Mouse (Mus musculus): ENCODE data around the gene Dtd1. TPM values are rescaled to one million over a fixed set of nuclear protein-coding genes. Genes with fewer than 3 reads are reported as not detected.

Gene Dtd1
- polyA plus RNA-seq, 1 experiment from 2014 or later = 31.4 TPM

GRCm38 (mm10) chr2:144763706-144764105, 164.0 kb downstream of the Dtd1 start:
- Histone ChIP-seq H3K4me3 (ENCODE audit: low read depth, low read length) (no peak overlapping the region), H3K36me3 (ENCODE audit: insufficient read depth, low read length) (no peaks in the 10 kb centered on the region), H3K4me1 (ENCODE audit: insufficient read depth, low read depth, low read length) (no peaks in the 10 kb centered on the region), H3K27ac (ENCODE audit: low read length) (no peak overlapping the region), H3K27me3 (replicated peaks; ENCODE audit: insufficient read depth, low read length) (no peaks in the 10 kb centered on the region), H3K9ac (replicated peaks; ENCODE audit: low read depth) (no peak overlapping the region), H3K4me2 (replicated peaks; ENCODE audit: low read depth, low read length) (no peak overlapping the region), H3K9me3 (ENCODE audit: low read length) (0 out of 2 replicates have a peak, but pooled peaks cover 5% of the 10 kb centered on the region)
- TF ChIP-seq CTCF (IDR thresholded peaks at IDR 0.05) (no peak), EP300 (IDR thresholded peaks at IDR 0.05) (no peak)
- WGBS = 87% methylated on average over 9 of the region's 9 CpGs
- ATAC-seq (no peak), DNase-seq (ENCODE audit: low spot score) (no peak)

GRCm38 (mm10) chr2:144764116-144764788, 164.6 kb downstream of the Dtd1 start:
- DNase-seq (ENCODE audit: low spot score) (no peak), ATAC-seq (no peak)
- H3K27me3 ChIP-seq (replicated peaks; ENCODE audit: insufficient read depth, low read length) = no peaks in the 10 kb centered on the region
- H3K4me2 ChIP-seq (replicated peaks; ENCODE audit: low read depth, low read length) = no peak overlapping the region
- no peak overlapping the region for H3K27ac ChIP-seq (ENCODE audit: low read length)
- no peaks in the 10 kb centered on the region for H3K36me3 ChIP-seq (ENCODE audit: insufficient read depth, low read length)
- no peak overlapping the region for H3K4me3 ChIP-seq (ENCODE audit: low read depth, low read length)
- no peaks in the 10 kb centered on the region for H3K4me1 ChIP-seq (ENCODE audit: insufficient read depth, low read depth, low read length)
- H3K9me3 ChIP-seq (ENCODE audit: low read length) = 0 out of 2 replicates have a peak, but pooled peaks cover 5% of the 10 kb centered on the region
- TF ChIP-seq CTCF (IDR thresholded peaks at IDR 0.05) (no peak), EP300 (IDR thresholded peaks at IDR 0.05) (no peak)
- 85% methylated on average over 7 of the region's 7 CpGs for WGBS
- no peak overlapping the region for H3K9ac ChIP-seq (replicated peaks; ENCODE audit: low read depth)

GRCm38 (mm10) chr2:144765219-144765618, 165.5 kb downstream of the Dtd1 start:
- no peak overlapping the region for H3K4me3 ChIP-seq (ENCODE audit: low read depth, low read length)
- ATAC-seq = no peak
- no peak overlapping the region for H3K27ac ChIP-seq (ENCODE audit: low read length)
- no peak overlapping the region for H3K4me2 ChIP-seq (replicated peaks; ENCODE audit: low read depth, low read length)
- H3K36me3 ChIP-seq (ENCODE audit: insufficient read depth, low read length) = no peaks in the 10 kb centered on the region
- H3K9ac ChIP-seq (replicated peaks; ENCODE audit: low read depth) = no peak overlapping the region
- H3K4me1 ChIP-seq (ENCODE audit: insufficient read depth, low read depth, low read length) = no peaks in the 10 kb centered on the region
- TF ChIP-seq EP300 (IDR thresholded peaks at IDR 0.05) (no peak), CTCF (IDR thresholded peaks at IDR 0.05) (no peak)
- H3K27me3 ChIP-seq (replicated peaks; ENCODE audit: insufficient read depth, low read length) = no peaks in the 10 kb centered on the region
- no peak for DNase-seq (ENCODE audit: low spot score)
- WGBS = 87% methylated on average over 5 of the region's 5 CpGs
- 0 out of 2 replicates have a peak, but pooled peaks cover 5% of the 10 kb centered on the region for H3K9me3 ChIP-seq (ENCODE audit: low read length)

DNA sequence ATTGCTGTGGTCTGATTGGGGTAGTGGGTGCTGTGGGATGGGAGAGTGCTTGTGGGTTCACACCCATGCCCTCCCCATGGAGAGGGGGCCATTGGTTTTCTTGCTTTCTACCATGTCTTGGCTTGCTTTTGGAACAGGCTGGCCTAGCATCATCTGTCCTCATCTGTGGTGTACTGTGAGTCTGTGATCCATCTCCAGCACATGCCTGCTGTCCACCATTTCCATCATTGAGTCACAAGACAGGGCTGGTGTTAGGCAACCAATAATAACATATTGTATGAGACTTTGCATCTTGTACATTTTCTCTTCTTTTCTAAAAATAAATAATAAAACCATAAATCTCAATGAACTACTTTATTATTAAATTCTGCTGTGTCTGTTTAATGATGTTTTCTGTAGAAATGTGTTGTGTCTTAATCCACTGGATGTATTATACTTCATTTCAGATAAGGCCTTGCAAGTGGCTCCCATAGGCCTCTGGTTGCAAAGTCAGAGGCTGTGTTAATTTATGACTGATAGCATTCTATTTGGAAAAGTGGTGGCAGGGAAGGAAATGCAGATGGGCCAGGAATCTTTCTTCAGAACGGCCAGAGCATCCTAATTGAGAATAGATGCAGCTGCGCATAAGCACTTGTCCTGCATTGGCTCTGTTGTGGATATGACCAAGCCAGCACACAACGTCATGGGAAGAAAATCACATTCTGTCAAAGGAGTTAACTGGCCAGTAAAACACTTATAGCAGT, 168.8 kb downstream of the Dtd1 start:
- TF ChIP-seq CTCF (IDR thresholded peaks at IDR 0.05) = no peak
- TF ChIP-seq EP300 (IDR thresholded peaks at IDR 0.05) = peak; percentile 21; the same call in 1 of the 2 replicates
- 0 out of 2 replicates have a peak, but pooled peaks cover 5% of the 10 kb centered on the region for H3K9me3 ChIP-seq (ENCODE audit: low read length)
- no peak overlapping the region for H3K4me3 ChIP-seq (ENCODE audit: low read depth, low read length)
- H3K27me3 ChIP-seq (replicated peaks; ENCODE audit: insufficient read depth, low read length) = no peaks in the 10 kb centered on the region
- no peak overlapping the region for H3K4me2 ChIP-seq (replicated peaks; ENCODE audit: low read depth, low read length)
- ATAC-seq (peak; percentile 86), DNase-seq (ENCODE audit: low spot score) (peak; percentile 81)
- H3K36me3 ChIP-seq (ENCODE audit: insufficient read depth, low read length) = no peaks in the 10 kb centered on the region
- WGBS = 52% methylated on average over 3 of the region's 3 CpGs
- no peak overlapping the region for H3K27ac ChIP-seq (ENCODE audit: low read length)
- no peaks in the 10 kb centered on the region for H3K4me1 ChIP-seq (ENCODE audit: insufficient read depth, low read depth, low read length)
- no peak overlapping the region for H3K9ac ChIP-seq (replicated peaks; ENCODE audit: low read depth)

GRCm38 (mm10) chr2:144769118-144769496, 169.4 kb downstream of the Dtd1 start:
- Histone ChIP-seq H3K9ac (replicated peaks; ENCODE audit: low read depth) (no peak overlapping the region), H3K27me3 (replicated peaks; ENCODE audit: insufficient read depth, low read length) (no peaks in the 10 kb centered on the region), H3K4me1 (ENCODE audit: insufficient read depth, low read depth, low read length) (no peaks in the 10 kb centered on the region), H3K27ac (ENCODE audit: low read length) (no peak overlapping the region), H3K9me3 (ENCODE audit: low read length) (0 out of 2 replicates have a peak, but pooled peaks cover 5% of the 10 kb centered on the region), H3K4me3 (ENCODE audit: low read depth, low read length) (no peak overlapping the region), H3K36me3 (ENCODE audit: insufficient read depth, low read length) (no peaks in the 10 kb centered on the region), H3K4me2 (replicated peaks; ENCODE audit: low read depth, low read length) (no peak overlapping the region)
- 59% methylated on average over 2 of the region's 2 CpGs for WGBS
- DNase-seq (ENCODE audit: low spot score) (peak; percentile 73), ATAC-seq (peak; percentile 64)
- TF ChIP-seq CTCF (IDR thresholded peaks at IDR 0.05) = no peak
- no peak for TF ChIP-seq EP300 (IDR thresholded peaks at IDR 0.05)

DNA sequence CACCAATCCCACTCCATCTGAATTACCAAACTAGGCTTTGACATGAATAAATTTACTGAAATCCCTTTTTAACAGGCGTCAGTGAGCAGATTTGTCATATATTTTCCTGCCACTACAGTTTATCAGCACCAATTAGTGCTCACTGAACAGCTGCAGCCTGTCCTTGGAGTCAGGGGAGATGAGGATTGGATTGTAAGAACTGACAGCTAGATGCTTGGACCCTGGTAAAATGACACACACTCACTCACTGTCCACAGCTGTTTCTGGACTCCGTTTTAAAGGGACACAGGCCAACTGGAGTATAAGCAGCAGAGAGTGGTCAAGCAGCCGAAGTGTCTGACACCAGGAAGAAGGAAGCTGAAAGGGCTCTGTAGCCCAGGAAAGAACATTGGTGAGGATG, 169.9 kb downstream of the Dtd1 start:
- Histone ChIP-seq H3K27ac (ENCODE audit: low read length) (no peak overlapping the region), H3K9me3 (ENCODE audit: low read length) (0 out of 2 replicates have a peak, but pooled peaks cover 5% of the 10 kb centered on the region), H3K9ac (replicated peaks; ENCODE audit: low read depth) (no peak overlapping the region), H3K27me3 (replicated peaks; ENCODE audit: insufficient read depth, low read length) (no peaks in the 10 kb centered on the region), H3K4me1 (ENCODE audit: insufficient read depth, low read depth, low read length) (no peaks in the 10 kb centered on the region), H3K4me3 (ENCODE audit: low read depth, low read length) (no peak overlapping the region), H3K4me2 (replicated peaks; ENCODE audit: low read depth, low read length) (no peak overlapping the region), H3K36me3 (ENCODE audit: insufficient read depth, low read length) (no peaks in the 10 kb centered on the region)
- DNase-seq (ENCODE audit: low spot score) (peak; percentile 76), ATAC-seq (peak; percentile 75)
- TF ChIP-seq EP300 (IDR thresholded peaks at IDR 0.05) (peak; percentile 52; the same call in 1 of the 2 replicates), CTCF (IDR thresholded peaks at IDR 0.05) (no peak)
- 39% methylated on average over 3 of the region's 3 CpGs for WGBS

All from lung, postnatal 0 days (tissue).